Mouse (Mus musculus): ENCODE measurements around the gene Pomp.

GRCm38 (mm10) chr5:147902008-147902757 is 41.9 kb downstream of the Pomp start:
- TF ChIP-seq CTCF (IDR thresholded peaks at IDR 0.05; ENCODE audit: extremely low read depth, insufficient read length, insufficient replicate concordance, low read depth, low read length) (no peak), POLR2A (IDR thresholded peaks at IDR 0.05; ENCODE audit: low read depth, low read length) (no peak)

Measured in small intestine, adult 2 months (tissue).